Mouse (Mus musculus) midbrain, postnatal 0 days (tissue): ENCODE data around the gene Sorbs1. TPM values are rescaled to one million over a fixed set of nuclear protein-coding genes. Genes with fewer than 3 reads are reported as not detected.

Experiments used
- ATAC-seq: fragments of 200-750 bp; cut with Nextera tagmentation; 2 replicates; pipeline ENCODE4 v1.8.0; 2017; ENCODE audit warnings: moderate number of reproducible peaks, mild to moderate bottlenecking, moderate TSS enrichment, moderate library complexity; ENCODE audit not compliant: low FRiP score
- DNase-seq: peaks from one replicate; pipeline ENCODE4 v3.0.0-alpha.2; 2015; ENCODE audit warnings: low spot score
- H3K27ac ChIP-seq: fragments of 300-500 bp; sonication (generic); 2 replicates; pipeline ENCODE4 v1.5.1; 2014; ENCODE audit warnings: low read depth, mild to moderate bottlenecking, low read length, mixed read lengths
- H3K27me3 ChIP-seq: fragments of 300-500 bp; sonication (generic); 2 replicates; pipeline ENCODE4 v1.6.1; 2014; ENCODE audit warnings: low read length, control low read depth, mixed read lengths; ENCODE audit not compliant: insufficient read depth
- H3K36me3 ChIP-seq: fragments of 300-500 bp; sonication (generic); 2 replicates; pipeline ENCODE4 v1.6.1; 2014; ENCODE audit warnings: low read length, control low read depth, mixed read lengths; ENCODE audit not compliant: insufficient read depth
- H3K4me1 ChIP-seq: fragments of 300-500 bp; sonication (generic); 2 replicates; pipeline ENCODE4 v1.6.1; 2014; ENCODE audit warnings: mild to moderate bottlenecking, control low read depth, antibody characterized with exemption, low read length, mixed read lengths; ENCODE audit not compliant: insufficient read depth
- H3K4me2 ChIP-seq: fragments of 300-500 bp; sonication (generic); 2 replicates; pipeline ENCODE4 v1.6.1; 2014; ENCODE audit warnings: low read depth, mild to moderate bottlenecking, low read length, mixed read lengths; ENCODE audit not compliant: poor library complexity, severe bottlenecking
- H3K4me3 ChIP-seq: fragments of 300-500 bp; sonication (generic); 2 replicates; pipeline ENCODE4 v1.5.1; 2014; ENCODE audit warnings: low read depth, mild to moderate bottlenecking, low read length, moderate library complexity
- H3K9ac ChIP-seq: fragments of 300-500 bp; sonication (generic); replicated peaks from 2 replicates; pipeline ENCODE4 v1.6.1; 2014; ENCODE audit warnings: mild to moderate bottlenecking, low read length, moderate library complexity, mixed read lengths; ENCODE audit not compliant: poor library complexity, severe bottlenecking
- H3K9me3 ChIP-seq: fragments of 300-500 bp; sonication (generic); 2 replicates; pipeline ENCODE4 v1.6.1; 2016; ENCODE audit warnings: low read length, control low read depth
- CTCF ChIP-seq: IDR thresholded peaks from 2 replicates; pipeline ENCODE4 v1.5.1; 2016; ENCODE audit warnings: antibody characterized with exemption, mild to moderate bottlenecking
- WGBS: fragments of 180-500 bp; shearing (Covaris S2); extraction: QIAGEN DNeasy Blood & Tissue Kit; methylation state at CpG from one replicate; pipeline ENCODE4 v1.1.7; 2014; 5-methylcytosine and 5-hydroxymethylcytosine counted together
- polyA plus RNA-seq: library from polyadenylated mRNA; unstranded; fragments of >200 nt; fragmentation: Nextera tagmentation; extraction: Ambion mirVana; gene quantifications from 2 replicates; pipeline ENCODE4 v1.2.1, GENCODE M21; 2015
- total RNA-seq: library from RNA; depleted of rRNA; stranded (reverse); fragments of >200 nt; gene quantifications from 2 replicates; pipeline ENCODE4 v1.2.3, GENCODE M21; 2014

The Sorbs1 gene
- total and polyA plus RNA-seq, 2 experiments from 2014 or later, result 53.1 to 60.4 TPM

DNA sequence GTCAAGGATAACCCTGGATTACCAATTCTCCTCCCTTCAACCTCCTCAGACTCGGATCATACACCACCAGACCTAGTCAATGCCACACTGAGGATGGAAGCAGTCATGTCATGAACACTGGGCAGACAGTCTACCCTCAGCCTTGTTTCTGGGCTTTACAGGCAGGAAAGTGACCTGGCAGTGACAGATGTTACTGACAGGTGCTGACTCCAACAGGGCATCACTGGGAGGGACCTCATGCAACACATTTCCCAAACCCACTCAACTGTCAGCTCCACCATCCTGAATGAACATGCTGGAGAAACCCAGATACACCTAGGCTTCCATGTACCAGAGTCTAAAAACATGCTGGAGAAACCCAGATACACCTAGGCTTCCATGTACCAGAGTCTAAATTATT lies 51.9 kb downstream of the Sorbs1 start:
- no peak overlapping the region for H3K4me3 ChIP-seq
- DNase-seq (no peak), ATAC-seq (no peak)
- 0 out of 2 replicates have a peak, but pooled peaks cover 4% of the 10 kb centered on the region for H3K4me1 ChIP-seq
- WGBS, result 60% methylated on average over 1 of the region's 1 CpGs
- no peak for TF ChIP-seq CTCF
- H3K9ac ChIP-seq, result no peak overlapping the region
- no peak overlapping the region for H3K27ac ChIP-seq
- no peaks in the 10 kb centered on the region for H3K36me3 ChIP-seq
- no peaks in the 10 kb centered on the region for H3K9me3 ChIP-seq
- no peak overlapping the region for H3K4me2 ChIP-seq
- H3K27me3 ChIP-seq, result no peaks in the 10 kb centered on the region

DNA sequence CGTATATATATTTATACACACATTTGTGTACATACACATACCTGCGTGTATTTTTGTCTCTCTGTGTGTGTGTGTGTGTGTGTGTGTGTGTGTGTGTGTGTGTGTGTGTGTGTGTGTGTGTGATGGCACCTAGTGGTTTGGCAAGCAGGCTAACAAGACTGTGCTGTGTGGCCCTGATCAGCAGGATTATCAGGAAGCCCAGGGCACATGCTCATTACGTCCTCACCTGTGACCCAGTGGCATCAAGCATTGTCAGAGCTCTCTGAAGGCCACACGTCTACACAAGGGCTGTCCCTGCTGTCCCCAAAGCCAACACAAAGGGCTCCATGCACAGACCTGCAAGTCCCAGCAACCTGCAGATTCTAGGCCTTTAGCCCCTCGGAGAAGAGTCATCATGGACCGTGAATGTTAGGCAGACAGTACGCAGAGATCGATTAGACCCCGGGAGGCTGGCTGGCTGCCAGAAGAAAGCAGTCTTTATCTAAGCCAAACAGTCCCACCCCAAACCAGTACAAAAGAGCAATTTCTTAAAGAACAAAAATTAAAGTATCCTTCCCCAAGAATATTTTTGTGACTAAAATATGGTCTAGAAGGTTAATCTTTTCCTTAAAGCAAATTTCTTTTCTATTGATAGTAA lies 52.6 kb downstream of the Sorbs1 start:
- no peak overlapping the region for H3K4me3 ChIP-seq
- TF ChIP-seq CTCF, result no peak
- no peak overlapping the region for H3K27ac ChIP-seq
- H3K9me3 ChIP-seq, result no peaks in the 10 kb centered on the region
- no peaks in the 10 kb centered on the region for H3K27me3 ChIP-seq
- no peaks in the 10 kb centered on the region for H3K36me3 ChIP-seq
- no peak overlapping the region for H3K4me2 ChIP-seq
- WGBS, result 45% methylated on average over 9 of the region's 9 CpGs
- no peak overlapping the region for H3K9ac ChIP-seq
- DNase-seq (no peak), ATAC-seq (no peak)
- H3K4me1 ChIP-seq, result 0 out of 2 replicates have a peak, but pooled peaks cover 4% of the 10 kb centered on the region

DNA sequence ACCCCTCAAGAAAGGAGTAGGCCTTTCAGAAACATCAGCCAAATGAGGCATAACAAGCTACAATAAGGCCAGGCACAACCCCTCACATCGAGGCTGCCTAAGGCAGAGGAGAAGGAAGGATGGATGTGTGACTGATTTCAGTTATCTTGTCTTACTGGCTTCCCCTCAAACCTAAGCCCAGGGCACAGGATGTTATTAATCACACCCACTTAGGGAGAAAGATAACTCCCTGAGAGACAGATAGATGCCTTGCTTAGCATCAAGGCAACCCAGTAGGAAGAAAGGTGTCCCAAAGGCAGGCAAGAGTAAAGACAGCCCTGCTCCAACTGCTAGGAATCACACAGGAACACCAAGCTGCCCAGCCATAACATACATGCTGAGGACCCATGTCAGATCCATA lies 54.2 kb downstream of the Sorbs1 start:
- TF ChIP-seq CTCF, result no peak
- H3K9me3 ChIP-seq, result no peaks in the 10 kb centered on the region

DNA sequence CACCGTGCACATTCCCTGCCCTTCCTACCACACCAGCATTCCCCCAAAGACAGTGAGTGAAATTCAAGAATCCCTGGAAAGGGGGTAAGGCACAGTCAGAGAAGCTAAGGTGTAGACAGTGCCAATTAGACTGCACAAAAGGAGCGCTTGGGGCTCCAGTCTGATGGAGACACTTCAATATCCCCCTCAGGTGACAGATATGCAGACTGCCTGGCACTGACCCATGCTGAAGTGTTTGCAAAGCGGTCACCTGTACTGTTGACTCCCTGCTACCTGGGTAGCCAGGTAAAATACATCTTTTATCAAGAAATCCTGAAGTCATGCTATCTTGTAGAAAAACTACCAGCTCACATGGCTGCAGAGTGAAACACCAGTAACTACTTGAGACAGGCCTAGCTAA lies 54.8 kb downstream of the Sorbs1 start:
- no peaks in the 10 kb centered on the region for H3K9me3 ChIP-seq
- no peak overlapping the region for H3K4me3 ChIP-seq
- no peaks in the 10 kb centered on the region for H3K36me3 ChIP-seq
- 0 out of 2 replicates have a peak, but pooled peaks cover 4% of the 10 kb centered on the region for H3K4me1 ChIP-seq
- TF ChIP-seq CTCF, result no peak
- no peak for DNase-seq
- WGBS, result 75% methylated on average over 3 of the region's 3 CpGs
- H3K9ac ChIP-seq, result no peak overlapping the region
- H3K27ac ChIP-seq, result no peak overlapping the region
- no peaks in the 10 kb centered on the region for H3K27me3 ChIP-seq
- H3K4me2 ChIP-seq, result no peak overlapping the region
- ATAC-seq, result no peak

More for the DNA sequence above, 54.2 kb downstream of the Sorbs1 start:
- Histone ChIP-seq H3K36me3 (no peaks in the 10 kb centered on the region), H3K27ac (no peak overlapping the region), H3K4me2 (no peak overlapping the region), H3K9ac (no peak overlapping the region), H3K4me1 (0 out of 2 replicates have a peak, but pooled peaks cover 4% of the 10 kb centered on the region), H3K4me3 (no peak overlapping the region), H3K27me3 (no peaks in the 10 kb centered on the region)
- 18% methylated on average over 1 of the region's 1 CpGs for WGBS
- ATAC-seq (no peak), DNase-seq (no peak)

DNA sequence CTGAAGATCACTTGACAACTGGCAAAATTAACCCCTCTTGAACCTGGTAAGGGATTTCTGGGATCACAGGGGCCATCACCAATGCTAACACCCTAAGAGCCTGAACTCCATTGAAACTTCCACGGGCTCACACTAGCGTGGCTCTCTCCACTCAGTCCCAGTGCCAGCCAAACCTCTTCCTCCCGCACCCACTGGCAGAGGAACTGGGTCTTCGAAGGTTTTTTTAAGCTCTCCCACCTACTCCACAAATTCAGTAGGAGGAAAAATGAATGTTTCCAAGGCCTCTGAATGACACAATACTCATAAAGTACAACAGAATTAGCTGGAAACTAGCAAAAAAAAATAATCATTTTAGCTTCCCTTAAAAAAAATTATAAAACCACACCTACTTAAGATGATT lies 58.3 kb downstream of the Sorbs1 start:
- no peaks in the 10 kb centered on the region for H3K4me1 ChIP-seq
- no peaks in the 10 kb centered on the region for H3K9me3 ChIP-seq
- no peak for ATAC-seq
- H3K27ac ChIP-seq, result no peak overlapping the region
- no peak overlapping the region for H3K9ac ChIP-seq
- no peak overlapping the region for H3K4me3 ChIP-seq
- no peak overlapping the region for H3K4me2 ChIP-seq
- no peaks in the 10 kb centered on the region for H3K27me3 ChIP-seq
- WGBS, result 96% methylated on average over 4 of the region's 4 CpGs
- DNase-seq, result no peak
- TF ChIP-seq CTCF, result no peak
- no peaks in the 10 kb centered on the region for H3K36me3 ChIP-seq

DNA sequence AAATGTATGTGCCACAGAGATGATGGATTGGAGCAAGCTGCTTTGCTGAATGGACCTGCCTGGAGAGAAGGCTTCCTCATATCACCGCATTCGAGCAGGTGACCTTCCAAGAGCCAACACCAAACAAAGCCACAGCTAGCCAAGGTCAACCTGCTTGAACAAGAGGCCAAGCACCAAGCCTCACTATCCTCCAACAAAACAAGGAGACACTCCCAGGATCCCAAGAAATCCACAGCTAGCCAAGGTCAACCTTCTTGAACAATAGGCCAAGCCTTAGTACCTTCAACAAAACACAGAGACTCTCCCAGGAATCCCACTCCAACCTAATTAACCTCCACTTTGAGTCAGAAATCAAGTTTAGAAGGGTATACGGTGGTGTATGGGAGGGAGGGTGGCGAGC lies 59.5 kb downstream of the Sorbs1 start:
- TF ChIP-seq CTCF, result no peak
- H3K9ac ChIP-seq, result no peak overlapping the region
- H3K4me1 ChIP-seq, result no peaks in the 10 kb centered on the region
- no peak overlapping the region for H3K4me3 ChIP-seq
- H3K27ac ChIP-seq, result no peak overlapping the region
- DNase-seq (no peak), ATAC-seq (no peak)
- no peaks in the 10 kb centered on the region for H3K27me3 ChIP-seq
- no peaks in the 10 kb centered on the region for H3K9me3 ChIP-seq
- no peak overlapping the region for H3K4me2 ChIP-seq
- 97% methylated on average over 4 of the region's 4 CpGs for WGBS
- H3K36me3 ChIP-seq, result no peaks in the 10 kb centered on the region
